Mouse (Mus musculus): ENCODE measurements at regions not wholly inside any gene's neighbourhood (a gene's known extent, or its start where the extent isn't known, plus 50 kb on each side); places are given as distances from the start of the nearest gene placed in this dataset.

- TF ChIP-seq CTCF (IDR thresholded peaks at IDR 0.05; ENCODE audit: extremely low read depth, insufficient read depth, insufficient read length, insufficient replicate concordance), result no peak
- no peak for TF ChIP-seq POLR2A (IDR thresholded peaks at IDR 0.05; ENCODE audit: low read depth, low read length)
Measured at GRCm38 (mm10) chr11:63226471-63226870, 97.7 kb downstream of the Pmp22 start.

Measured in spleen, adult 2 months (tissue).